Mouse (Mus musculus) left cerebral cortex, adult 11 months (tissue): Measurements from ENCODE around the gene Slc44a1.
A peak's percentile ranks its signal among the peaks of the same experiment; 100 is the strongest.

Experiments
- DNase-seq: peaks from one replicate; pipeline ENCODE4 v3.0.0; 2022; ENCODE audit warnings: low spot score

The Slc44a1 gene

DNA sequence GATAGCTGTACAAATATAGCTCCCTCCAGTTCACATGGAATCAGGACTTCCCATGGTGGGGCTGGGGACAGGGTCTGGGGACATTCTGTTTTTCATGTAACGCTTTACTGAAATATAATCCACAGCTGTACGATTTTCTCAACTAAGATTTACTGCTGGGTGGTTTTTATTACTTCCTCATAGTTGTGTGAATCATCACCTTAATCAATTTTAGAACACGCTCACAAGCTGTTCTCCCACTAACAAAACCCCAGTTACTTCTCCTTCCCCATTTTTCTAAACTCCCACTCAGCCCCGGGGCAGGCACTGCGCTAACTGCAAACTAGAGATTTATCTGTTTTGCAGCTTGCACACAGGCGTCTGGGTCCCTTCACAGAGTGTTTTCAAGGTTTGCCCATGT lies 28.8 kb downstream of the Slc44a1 start:
- DNase-seq, result no peak

DNA sequence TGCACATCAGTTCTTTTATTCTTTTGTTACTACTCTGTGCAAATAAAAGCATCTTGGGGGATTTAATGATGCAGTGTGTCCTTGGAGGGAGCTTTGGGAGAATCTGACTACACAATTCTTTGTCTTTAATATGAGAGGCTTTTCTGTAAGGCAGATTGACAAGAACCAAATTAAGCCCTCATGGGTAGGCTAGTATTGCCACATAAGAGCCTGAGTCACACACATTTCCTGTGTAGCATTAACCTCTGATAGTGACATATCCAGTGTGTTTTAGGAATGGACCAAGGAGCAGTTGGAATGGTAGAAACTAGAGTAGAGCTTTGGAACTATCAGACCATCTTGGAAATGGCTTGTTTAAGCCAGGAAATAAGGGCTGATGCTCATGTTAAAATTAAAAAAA lies 33.9 kb downstream of the Slc44a1 start:
- DNase-seq, result no peak

DNA sequence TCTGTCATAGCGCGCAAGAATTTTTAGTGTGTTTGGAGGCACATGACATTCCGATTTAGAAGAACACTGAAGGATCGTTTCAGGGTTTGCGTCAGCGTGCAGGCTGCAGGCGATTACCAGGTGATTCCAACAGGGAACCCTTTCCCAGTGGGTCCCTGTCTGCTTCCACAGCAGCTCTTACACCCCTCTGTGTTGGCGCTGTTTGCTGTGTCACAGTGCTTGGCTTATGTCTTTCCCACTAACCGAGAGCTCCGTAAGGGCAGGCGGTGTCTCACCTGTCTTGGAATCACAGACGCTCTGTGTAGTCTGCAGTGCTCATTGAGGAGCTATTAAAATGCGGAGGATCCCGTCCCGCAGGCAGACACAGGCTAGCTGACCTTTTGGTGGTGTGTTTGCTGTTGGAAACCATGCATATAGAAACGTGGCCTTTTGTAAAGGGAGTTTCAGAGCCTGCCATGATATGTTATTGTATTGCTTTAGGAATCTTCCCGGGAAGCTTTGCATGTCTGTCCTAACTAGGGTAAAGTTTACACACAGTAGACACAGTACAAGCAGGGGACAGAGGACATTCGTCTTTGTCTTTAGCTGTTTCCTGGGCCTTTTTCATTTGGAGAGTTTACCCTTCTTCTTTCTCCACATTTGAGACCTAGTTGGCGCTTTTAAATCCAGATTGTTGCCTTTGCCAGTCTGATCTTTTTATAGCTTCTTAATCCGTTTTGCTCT lies 35.2 kb downstream of the Slc44a1 start:
- no peak for DNase-seq

DNA sequence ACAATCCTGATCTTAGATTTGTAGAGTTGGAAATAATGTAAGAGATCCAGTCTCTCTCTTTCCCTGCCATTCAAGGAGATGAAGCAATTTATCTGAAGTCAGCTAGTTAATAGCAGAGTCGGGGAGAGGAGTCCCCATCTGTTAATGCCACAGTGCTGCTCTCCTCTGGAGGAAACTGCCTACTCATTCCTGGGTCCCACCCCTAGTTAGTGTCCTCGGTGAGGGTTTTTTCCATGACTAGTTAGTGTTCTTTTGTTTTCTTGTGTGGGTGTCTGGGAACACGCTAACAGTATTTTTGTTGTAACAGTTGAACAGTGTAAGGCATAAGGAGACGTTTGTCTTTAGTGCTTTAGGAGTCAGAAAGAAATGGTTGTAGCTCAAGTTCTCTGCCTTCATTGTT lies 38.4 kb downstream of the Slc44a1 start:
- peak; percentile 35 for DNase-seq

DNA sequence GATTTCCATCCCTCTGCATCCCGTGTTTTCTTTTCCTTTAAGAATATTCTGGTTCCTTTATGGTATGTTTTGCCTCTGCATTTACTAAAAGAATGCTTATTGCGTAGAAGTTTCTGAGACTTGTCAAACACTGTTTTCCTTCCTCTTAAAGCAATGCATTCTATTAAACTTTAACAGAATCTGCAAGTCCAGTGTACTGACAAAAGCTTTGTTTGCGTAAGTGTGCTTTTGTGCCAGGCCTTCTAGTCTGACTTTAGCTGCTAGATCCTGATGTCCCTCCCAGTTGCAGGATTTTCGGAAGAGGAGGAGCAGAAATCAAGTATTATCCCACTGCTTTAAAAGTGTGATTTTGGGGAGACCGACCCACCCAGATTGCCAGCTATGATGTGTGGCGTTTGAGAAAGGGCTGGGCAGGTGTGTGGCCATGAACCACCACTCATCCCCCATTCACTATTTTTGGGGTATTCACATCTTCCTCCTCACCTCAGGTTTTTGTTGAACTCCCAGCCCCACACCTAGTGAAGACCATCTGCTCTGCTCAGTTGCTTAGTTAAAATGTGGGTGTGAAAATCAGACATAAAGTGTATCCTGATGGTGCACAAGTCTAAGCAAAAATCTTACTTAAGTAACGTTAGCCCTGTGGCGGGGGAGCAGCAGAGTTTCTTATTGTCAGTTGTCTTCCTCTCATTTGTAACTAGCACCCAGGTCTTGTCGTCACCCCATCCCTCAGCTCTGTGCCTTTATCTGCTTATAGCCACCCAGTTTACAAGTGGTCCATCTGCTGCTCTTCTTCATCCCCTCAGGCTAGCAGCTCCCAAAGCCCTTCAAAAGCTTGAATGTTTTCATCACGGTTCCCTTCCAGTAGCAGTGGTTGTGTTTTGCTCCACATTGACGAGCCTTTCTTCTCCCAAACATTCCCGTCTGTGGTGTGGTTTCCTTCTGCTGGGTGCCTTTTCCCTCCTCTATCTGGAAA lies 47.3 kb downstream of the Slc44a1 start:
- DNase-seq, result no peak

DNA sequence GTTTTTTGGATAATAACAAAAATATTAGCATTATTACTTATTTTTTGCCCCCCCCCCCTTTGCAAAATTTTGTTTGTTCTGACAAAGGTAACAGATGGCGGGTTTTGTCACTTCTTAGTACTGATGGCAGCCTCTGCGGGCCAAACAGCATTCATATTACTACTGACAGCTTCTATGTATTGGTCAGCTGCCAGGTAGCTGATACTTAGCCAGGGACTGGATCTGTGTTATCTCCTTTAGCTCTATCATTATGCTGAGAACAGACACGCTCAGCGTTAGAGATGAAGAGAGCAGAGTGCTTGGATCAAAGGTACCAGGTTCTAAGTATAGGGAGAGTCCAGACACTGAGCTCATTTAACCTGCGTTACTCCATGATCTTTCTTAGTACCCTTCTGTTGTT lies 48.6 kb downstream of the Slc44a1 start:
- no peak for DNase-seq

DNA sequence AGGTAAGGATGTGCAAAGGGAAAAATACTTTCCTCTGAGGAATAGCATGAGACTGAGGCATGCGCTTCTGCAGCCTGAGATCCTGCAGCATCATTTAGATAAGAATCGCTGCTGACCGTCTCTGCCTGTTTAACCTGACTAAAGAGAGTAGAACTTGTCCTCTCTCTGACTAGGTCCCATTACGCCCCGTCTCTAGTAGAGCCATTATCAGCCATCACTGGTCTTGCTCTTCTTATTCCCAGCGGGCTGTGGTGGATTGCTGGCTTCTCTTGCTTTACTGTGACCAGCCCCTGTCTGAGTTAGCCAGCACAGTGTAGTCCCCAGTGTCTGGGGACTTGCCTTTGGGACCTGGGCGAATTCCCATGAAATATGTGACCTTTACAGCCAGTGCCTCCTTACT lies 50.2 kb downstream of the Slc44a1 start:
- no peak for DNase-seq

DNA sequence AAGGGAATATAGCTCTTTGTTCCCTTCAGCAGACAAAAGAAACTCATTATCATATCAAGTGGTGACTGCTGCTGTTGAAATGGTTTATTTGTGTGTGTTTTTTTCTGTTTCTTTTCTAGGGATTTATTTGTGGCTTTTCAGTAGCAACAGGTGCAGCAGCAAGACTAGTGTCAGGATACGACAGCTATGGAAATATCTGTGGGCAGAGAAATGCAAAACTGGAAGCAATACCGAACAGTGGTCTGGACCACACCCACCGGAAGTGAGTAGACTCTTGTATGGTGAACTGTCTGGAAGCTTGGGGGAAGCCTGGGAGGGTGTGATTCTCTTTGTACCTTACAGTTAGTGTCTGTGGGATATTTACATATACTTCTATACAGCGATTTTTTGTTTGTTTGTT lies 51.1 kb downstream of the Slc44a1 start:
- DNase-seq, result no peak

DNA sequence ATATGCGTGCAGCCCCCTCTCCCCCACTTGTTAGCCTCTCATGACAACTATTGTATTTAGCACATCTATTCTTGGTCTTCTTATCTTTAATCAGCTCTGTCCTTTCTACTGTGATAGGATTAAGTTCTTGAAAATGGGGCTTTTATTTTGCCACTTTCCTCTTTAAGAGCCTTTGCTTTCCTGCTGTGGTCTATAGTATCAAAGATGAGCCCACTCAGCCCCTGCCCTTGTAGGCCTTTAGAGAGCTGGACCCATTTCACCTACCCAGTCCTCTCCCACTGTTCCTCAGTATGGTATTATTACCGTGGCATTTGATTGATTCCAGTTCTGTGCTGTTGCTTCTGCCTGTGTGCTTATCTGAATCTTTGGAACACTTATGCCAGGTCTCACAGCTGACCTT lies 55.4 kb downstream of the Slc44a1 start:
- DNase-seq, result no peak

DNA sequence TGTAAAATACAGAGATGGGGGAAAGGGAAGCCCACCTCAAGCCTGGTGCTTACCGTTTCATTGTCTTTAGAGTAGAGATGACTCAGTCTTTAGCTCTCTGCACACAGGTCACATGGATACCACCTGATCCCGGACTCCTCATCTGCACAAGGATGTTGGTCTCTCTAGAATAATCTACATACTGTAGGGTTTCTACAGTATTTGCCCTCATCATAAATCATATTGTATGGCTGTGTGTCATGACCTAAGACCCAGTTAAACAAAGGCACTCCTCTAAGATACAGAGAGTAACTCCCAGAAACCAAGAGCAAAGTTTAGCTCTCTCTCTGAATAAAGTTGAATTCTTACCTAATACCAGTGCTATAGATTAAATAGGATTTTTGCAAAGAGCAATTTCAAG lies 62.6 kb downstream of the Slc44a1 start:
- no peak for DNase-seq

DNA sequence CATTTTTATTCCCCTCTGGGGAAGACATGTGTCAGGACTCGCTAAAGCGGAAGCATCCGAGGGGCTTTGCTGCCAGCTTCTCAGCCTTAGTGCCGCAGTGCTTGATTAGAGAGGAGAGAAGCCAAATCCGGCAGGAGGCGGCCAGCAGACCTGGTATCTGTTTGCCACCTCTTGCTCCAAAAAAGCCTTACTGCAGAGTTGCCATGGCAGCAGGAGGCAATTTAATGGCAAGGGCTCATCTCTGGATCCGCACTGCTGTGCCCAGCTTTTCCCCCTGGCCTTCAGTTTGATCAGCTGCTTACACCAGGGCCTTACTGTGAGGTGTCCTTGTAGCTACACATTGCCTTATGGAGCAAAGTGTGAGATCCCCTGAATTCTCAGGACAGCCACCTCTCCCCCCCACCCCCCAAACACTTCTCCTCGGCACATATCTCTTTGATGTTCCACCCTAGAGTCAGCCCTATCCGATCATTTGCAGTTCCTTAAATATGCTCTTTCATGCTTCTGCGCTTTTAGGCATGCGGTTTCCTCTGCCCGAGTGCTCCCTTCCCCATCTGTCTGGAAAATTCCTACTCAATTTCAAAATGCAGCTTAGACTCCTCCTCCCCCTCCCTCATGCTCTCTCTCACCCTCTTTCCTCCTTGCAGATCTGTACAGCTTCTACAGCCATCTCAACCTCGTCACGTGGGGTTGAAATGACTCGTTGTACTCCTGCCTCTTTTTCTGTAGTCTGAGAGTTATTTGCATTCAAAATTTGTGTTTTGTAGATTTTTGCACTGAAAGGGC lies 72.1 kb downstream of the Slc44a1 start:
- DNase-seq, result peak; percentile 83

DNA sequence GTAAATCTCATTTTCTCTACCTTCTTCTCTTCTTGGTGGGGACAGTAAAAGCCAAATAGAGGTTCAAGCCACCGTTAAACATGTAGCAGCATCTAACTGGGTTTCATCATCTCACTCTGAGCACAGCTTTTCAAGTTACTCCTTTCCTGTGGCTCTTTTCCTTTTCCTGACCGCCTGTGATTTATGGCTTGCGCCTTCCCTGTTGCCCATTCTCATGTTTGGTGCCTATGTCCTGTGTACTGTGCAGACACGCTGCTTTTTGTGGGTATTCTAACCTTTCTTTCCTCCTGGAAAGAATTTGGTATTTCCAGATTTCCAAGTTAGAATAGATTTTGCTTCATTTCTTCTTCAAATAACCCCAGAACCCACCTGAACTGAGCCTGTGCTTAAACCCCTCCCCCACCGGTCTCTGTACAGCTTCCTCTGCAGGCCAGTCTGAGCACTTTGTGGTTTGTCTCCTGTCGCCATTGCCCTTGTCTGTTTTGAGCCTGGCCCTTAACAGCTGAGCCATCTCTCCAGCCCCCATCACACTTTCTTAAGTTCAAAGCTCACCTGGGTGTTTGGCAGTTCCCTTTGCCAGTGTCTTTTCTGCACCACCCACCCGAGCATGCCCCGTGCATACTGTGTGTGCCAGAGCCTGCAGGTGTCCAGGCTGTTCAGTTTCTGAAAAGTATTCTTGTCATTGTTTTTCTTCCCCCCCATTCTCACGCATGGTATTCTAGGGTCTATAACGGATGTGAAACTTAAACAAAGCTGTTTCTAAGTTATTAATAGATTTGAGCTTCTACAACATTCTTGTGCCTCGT lies 73.3 kb downstream of the Slc44a1 start:
- no peak for DNase-seq

DNA sequence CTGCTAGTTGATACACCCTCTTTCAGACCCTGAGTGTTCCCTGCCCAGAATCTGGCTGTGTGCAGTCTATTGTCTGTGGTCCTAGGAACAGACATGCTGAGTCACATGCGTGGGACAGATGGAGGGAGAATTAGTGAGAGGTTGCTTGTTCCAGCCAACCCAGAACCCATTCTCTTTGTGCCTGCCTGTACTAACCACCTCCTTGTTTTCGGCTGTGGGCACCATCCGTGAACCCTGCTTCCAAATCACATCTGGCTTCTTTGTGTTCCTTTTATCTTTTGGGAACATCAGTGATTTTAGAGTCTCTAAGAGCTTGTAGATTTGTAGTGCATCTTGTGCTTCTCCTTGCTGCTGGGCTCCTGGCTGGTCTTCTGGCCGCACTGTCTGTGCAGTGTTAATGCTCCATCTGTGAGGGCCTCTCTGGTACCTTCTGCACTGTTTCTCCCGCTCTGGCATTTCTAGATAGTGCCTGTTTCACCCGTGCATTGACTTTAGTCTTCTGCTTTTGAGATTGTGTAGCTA lies 75.9 kb downstream of the Slc44a1 start:
- DNase-seq, result peak; percentile 76

DNA sequence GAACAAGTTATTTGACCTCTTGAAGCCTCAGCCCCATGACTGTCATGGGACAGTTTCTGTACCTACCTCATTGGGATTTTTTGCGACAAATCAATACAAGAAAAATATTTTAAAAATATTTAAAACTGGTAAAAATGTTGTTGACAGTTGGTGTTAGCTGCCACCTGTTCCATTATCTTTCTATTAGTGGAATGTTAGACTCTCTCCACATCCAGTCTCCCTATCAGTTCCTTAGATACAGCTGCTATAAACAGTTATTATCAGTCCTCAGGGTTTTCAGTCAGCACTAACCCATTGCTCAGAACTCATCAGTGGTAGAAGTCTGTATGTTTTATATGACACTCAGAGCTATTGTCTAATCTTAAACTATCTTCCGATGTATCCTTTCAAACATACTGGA lies 79.2 kb downstream of the Slc44a1 start:
- DNase-seq, result no peak

DNA sequence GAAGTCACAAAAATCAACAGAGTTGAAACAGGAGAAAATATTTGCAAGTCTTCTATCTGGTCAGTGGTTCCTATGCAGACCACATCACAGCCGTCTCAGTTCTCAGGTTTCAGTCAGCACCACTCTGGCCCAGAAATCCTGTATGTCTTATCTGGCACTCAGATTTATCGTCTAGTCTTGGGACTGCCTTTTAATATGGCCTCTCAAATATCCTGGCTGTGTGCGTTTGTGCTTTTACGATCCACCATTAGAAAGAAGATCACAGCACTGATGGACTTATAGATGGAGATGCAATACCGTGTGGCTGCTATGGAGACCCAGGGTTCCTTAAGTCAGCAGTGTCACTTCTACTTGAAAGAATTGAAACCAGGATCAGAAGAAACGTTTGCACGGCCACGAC lies 80.8 kb downstream of the Slc44a1 start:
- DNase-seq, result no peak

DNA sequence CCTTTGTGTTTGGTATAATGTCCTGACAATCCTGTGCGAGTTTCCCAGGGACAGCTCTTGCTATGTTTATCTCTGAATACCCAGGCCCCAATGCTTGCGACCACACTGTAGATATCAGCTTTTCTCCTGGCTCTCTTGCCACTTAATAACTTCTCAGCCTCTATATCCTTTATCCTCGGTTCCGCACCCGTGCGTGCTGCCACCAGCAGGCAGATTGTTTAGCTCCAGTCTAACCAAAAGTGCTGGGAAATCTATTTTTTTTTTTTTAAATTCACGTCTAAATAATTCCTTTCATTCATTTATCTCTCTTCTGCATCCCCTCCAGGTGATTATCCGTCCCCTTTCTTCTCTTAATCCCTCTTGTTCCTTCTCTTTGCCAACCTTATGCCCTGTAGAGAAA lies 82.4 kb downstream of the Slc44a1 start:
- no peak for DNase-seq

DNA sequence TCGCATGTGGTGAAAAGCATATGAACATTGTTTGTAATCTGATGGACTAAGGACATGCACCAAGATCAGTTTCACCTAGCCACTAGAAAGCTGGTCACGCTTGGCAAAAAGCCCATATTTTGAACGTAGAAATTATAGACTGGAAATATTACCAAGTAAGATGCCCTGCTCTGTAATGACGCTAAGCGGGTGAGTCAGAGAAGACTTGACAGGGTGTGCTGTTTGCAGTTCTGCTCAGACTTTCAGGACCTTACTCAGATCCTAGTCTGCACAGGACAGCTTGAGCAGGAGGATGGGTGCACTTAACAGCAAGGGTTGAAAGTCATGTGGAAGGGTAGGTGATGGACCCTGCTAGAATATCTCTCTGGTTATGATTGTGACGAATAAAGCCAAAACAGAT lies 85.3 kb downstream of the Slc44a1 start:
- DNase-seq, result no peak

DNA sequence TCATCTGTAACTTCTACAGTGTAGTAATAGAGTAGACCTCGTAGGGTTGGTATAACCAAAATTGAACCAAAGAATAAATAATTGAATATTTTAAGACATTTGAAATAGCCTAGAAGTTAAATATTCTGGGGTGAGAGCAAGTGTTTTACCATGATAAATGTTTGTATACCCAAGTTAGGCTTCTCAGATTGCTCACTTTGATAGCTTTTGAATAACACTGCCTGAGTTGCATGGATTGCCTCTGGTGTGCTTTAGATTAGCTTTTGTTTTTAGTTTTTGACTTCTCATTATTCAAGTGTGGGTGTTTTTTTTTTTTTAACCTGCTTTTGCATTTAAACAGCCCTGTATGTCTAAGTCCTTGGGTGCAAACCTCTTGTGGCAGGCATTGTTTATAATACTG lies 85.8 kb downstream of the Slc44a1 start:
- no peak for DNase-seq

DNA sequence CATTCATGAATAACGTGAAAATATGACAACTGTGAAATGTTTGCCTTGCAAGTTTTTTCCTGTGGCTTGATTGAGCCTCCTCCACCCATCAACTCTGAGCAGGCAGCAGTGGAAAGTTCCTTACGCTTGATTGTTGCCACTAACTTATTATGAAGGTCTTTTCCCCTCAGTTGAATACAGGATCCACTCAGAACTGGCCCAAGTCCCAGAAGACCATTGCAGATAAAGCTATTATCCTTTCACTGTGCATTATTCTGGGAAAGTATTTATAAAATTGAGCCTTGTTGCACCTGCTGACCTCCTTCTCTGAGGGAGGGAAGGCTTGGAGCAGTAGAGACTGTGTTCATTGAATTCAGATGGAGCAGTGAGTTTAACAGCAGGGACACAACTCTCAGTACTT lies 86.2 kb downstream of the Slc44a1 start:
- DNase-seq, result no peak

DNA sequence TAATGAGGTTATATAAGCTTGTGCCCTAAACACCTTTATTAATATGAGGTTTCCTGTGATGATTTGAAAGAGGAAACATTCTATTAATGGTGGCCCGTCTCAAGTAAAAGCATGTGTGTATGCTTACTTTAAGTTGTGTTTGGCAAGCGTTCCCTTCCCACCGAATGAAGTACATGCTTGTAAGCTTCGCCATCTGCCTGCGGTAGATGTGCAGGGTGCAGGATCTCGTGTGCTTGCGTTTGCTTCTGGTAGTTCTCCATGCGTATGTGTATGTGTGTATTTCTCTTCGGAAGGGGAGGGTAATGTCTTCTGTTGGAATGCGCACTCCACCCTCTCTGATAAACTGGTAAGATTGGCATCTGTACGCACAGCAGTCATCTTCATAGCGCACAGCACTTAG lies 95.6 kb downstream of the Slc44a1 start:
- no peak for DNase-seq

DNA sequence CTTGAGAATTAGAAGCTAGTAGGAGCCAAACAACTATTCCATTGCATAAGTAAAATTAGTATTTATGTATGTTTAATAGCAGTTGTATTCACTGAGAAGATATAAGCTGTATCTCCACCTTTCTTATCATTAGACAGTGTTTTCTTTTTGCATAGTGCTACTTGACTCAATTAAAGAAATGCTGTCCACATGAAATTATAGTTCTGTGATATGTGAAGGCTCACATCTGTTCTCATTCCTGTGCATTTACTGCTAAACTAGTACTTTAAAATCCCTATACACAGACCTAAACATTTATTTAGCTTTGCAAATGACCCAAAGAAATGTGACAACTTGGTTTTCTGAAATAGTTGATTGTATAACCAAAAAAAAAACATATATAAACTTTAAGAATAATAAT lies 96.9 kb downstream of the Slc44a1 start:
- no peak for DNase-seq

DNA sequence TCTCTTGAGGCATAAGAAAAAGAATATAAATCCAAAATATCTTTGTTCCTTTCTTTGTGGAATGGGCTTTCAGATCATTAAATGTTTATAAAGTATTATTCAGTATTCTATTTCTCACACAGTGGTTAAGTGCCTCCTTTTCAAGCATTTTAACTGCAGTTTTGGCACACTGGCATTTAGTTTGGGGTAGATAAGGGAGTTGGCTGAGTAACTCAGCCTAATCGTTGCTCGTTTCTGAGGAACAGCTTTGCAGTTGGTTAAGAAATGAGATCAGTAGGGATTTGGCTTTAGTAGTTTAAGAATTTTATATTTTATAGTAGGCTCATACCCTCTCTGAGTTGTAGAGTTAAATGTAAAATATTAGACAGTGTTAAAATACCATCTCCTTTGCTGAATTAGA lies 97.3 kb downstream of the Slc44a1 start:
- DNase-seq, result no peak
